Mouse (Mus musculus) ES-E14 (cell line): ENCODE data around the gene Aacs. TPM values are rescaled to one million over a fixed set of nuclear protein-coding genes. Genes with fewer than 3 reads are reported as not detected.

Source experiments
- DNase-seq: peaks from one replicate; pipeline ENCODE4 v3.0.0-alpha.2; 2013; ENCODE audit warnings: low read depth, low spot score
- H3K27ac ChIP-seq: 2 replicates; pipeline ENCODE4 v1.5.1; 2012; ENCODE audit warnings: low read depth, mild to moderate bottlenecking, low read length, moderate library complexity, mixed read lengths; ENCODE audit not compliant: poor library complexity, insufficient read depth, severe bottlenecking
- H3K36me3 ChIP-seq: 2 replicates; pipeline ENCODE4 v1.6.1; 2012; ENCODE audit warnings: mild to moderate bottlenecking, low read length, moderate library complexity, mixed read lengths; ENCODE audit not compliant: control insufficient read depth, poor library complexity, insufficient read depth, severe bottlenecking
- H3K4me1 ChIP-seq, 2 experiments: fragments of 150-350 bp in 1 of 2; sonication (generic) in 1 of 2; 2 replicates each; pipeline ENCODE4 v1.6.1; 2012; ENCODE audit warnings: low read length in 2 of 2, mild to moderate bottlenecking in 1 of 2, mixed read lengths in 1 of 2; ENCODE audit not compliant: control insufficient read depth in 2 of 2, insufficient read depth in 2 of 2, poor library complexity in 1 of 2
- H3K4me3 ChIP-seq, 2 experiments: fragments of 150-350 bp in 1 of 2; sonication (generic) in 1 of 2; 2 replicates each; pipeline ENCODE4 v1.5.1; 2012; ENCODE audit warnings: low read length in 2 of 2, low read depth in 1 of 2, mild to moderate bottlenecking in 1 of 2, mixed read lengths in 1 of 2; ENCODE audit not compliant: insufficient read depth in 1 of 2, poor library complexity in 1 of 2, severe bottlenecking in 1 of 2
- H3K9ac ChIP-seq: 2 replicates; pipeline ENCODE4 v1.6.1; 2012; ENCODE audit warnings: low read depth, mild to moderate bottlenecking, low read length, mixed read lengths; ENCODE audit not compliant: poor library complexity, insufficient read depth, severe bottlenecking
- H3K9me3 ChIP-seq: fragments of 150-350 bp; sonication (generic); 2 replicates; pipeline ENCODE4 v1.6.1; 2012; ENCODE audit warnings: low read depth, mild to moderate bottlenecking, low read length; ENCODE audit not compliant: control insufficient read depth, insufficient read depth
- CHD2 ChIP-seq: IDR thresholded peaks from 2 replicates; pipeline ENCODE4 v1.6.1; 2014; ENCODE audit warnings: mild to moderate bottlenecking, low read depth, low read length, inconsistent platforms
- HCFC1 ChIP-seq: IDR thresholded peaks from 2 replicates; pipeline ENCODE4 v1.6.1; 2012; ENCODE audit warnings: low read length, inconsistent platforms, borderline replicate concordance; ENCODE audit not compliant: insufficient read depth
- MAFK ChIP-seq: IDR thresholded peaks from 2 replicates; pipeline ENCODE4 v1.6.1; 2014; ENCODE audit warnings: mild to moderate bottlenecking, low read depth, low read length, inconsistent platforms; ENCODE audit not compliant: insufficient read depth
- ZC3H11A ChIP-seq: IDR thresholded peaks from 2 replicates; pipeline ENCODE4 v1.6.1; 2012; ENCODE audit warnings: low read depth, mild to moderate bottlenecking, inconsistent platforms, low read length, borderline replicate concordance
- ZNF384 ChIP-seq: IDR thresholded peaks from 2 replicates; pipeline ENCODE4 v1.6.1; 2012; ENCODE audit warnings: low read depth, low read length, inconsistent platforms
- in situ Hi-C, 2 experiments: fragments of 600-800 bp; cut with MboI; formaldehyde crosslinking; loops; one replicate each; pipeline ENCODE4 v1.15.1; 2025; ENCODE audit warnings: low sequenced_read_pairs in 2 of 2, inconsistent platforms in 1 of 2; ENCODE audit not compliant: unreplicated experiment in 2 of 2
- total RNA-seq: library from RNA; depleted of rRNA; stranded (reverse); fragments of 300-350 nt; gene quantifications from 2 replicates; pipeline ENCODE4 v1.2.3, GENCODE M21; 2012

The Aacs gene
- total RNA-seq, 1 experiment, result 20.6 TPM

- H3K36me3 ChIP-seq, result no peaks in the 10 kb centered on the region
- DNase-seq, result no peak
- in situ Hi-C loops, result no loop called here
- peaks cover 2 to 6% of the 10 kb centered on the region in 2 experiments; a peak in 3 of 4 replicates for H3K4me1 ChIP-seq
- TF ChIP-seq MAFK (no peak), ZC3H11A (no peak), HCFC1 (no peak), ZNF384 (no peak), CHD2 (no peak)
- no peak overlapping the region for H3K9ac ChIP-seq
- no peak overlapping the region for H3K4me3 ChIP-seq
- no peaks in the 10 kb centered on the region for H3K9me3 ChIP-seq
- H3K27ac ChIP-seq, result no peak overlapping the region
Measured at GRCm38 (mm10) chr5:125470713-125471112, 4.9 kb upstream of the Aacs start.

GRCm38 (mm10) chr5:125472796-125473475 lies 2.7 kb upstream of the Aacs start:
- H3K36me3 ChIP-seq, result no peaks in the 10 kb centered on the region
- no peak overlapping the region for H3K27ac ChIP-seq
- H3K4me3 ChIP-seq, result no peak overlapping the region
- DNase-seq, result no peak
- H3K9ac ChIP-seq, result no peak overlapping the region
- H3K4me1 ChIP-seq, result peaks cover 7 to 10% of the 10 kb centered on the region in 2 experiments
- no peaks in the 10 kb centered on the region for H3K9me3 ChIP-seq
- in situ Hi-C loops, result no loop called here
- TF ChIP-seq CHD2 (no peak), MAFK (no peak), ZC3H11A (no peak), HCFC1 (no peak), ZNF384 (no peak)

- H3K36me3 ChIP-seq, result no peaks in the 10 kb centered on the region
- no peaks in the 10 kb centered on the region for H3K9me3 ChIP-seq
- DNase-seq, result no peak
- H3K4me1 ChIP-seq, result peaks cover 1 to 8% of the 10 kb centered on the region in 2 experiments; a peak in 2 of 4 replicates
- H3K27ac ChIP-seq, result no peak overlapping the region
- TF ChIP-seq HCFC1 (no peak), MAFK (no peak)
- H3K4me3 ChIP-seq, result peak overlapping the region; percentile 63 to 77; a peak in 3 of 4 replicates
- in situ Hi-C loops, result no loop called here
- no peak overlapping the region for H3K9ac ChIP-seq
Measured at GRCm38 (mm10) chr5:125475030-125475429, 584 bp upstream of the Aacs start.

DNA sequence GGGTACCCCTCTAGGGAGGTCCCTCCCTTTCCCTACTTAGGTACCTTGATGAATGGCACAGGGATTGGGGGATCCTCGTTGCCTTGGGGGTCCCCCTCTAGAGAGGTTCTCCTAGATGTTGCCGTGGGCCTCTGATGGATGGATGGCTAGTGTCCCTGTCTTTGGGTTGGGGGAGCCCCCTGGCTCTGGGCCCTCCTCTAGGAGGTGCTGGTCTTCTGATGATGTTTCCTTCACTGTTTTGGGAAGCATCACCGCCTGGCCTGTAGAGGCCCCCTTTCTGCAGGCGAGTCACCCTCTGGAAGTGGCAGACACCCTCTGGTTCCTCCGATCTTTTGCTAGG lies 642 bp downstream of the Aacs start:
- Histone ChIP-seq H3K4me3 (peak overlapping the region; percentile 77), H3K9me3 (no peaks in the 10 kb centered on the region), H3K4me1 (peaks cover 1 to 10% of the 10 kb centered on the region in 2 experiments; a peak in 2 of 4 replicates), H3K9ac (peak overlapping the region; percentile 73), H3K36me3 (no peaks in the 10 kb centered on the region), H3K27ac (no peak overlapping the region)
- in situ Hi-C loops, result no loop called here
- TF ChIP-seq MAFK (no peak), ZC3H11A (no peak), ZNF384 (no peak), CHD2 (no peak), HCFC1 (no peak)
- DNase-seq, result no peak
